Mouse (Mus musculus): ENCODE results near the gene Tradd.

DNA sequence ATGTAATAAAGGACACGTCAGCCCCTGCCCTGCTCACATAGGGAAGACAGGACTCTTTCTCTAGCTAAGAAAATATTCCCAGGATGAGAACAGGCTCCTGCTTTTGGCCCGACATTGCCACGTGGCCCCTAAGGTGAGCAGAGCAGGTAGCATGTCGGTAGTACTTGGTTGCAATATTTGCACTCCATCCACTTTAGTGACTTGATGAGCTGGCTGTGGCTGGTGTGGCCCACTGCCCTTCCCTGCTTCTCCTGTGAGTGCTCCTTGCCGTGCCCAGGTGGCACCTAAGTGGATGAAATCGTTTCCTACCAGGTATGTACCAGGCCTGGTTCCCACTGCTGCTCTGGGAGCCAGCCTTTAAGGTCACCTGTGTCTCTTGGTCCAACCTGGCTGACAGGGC, 12.5 kb downstream of the Tradd start:
- no peak for TF ChIP-seq POLR2A (IDR thresholded peaks at IDR 0.05; ENCODE audit: insufficient read depth, low read depth, low read length)
- no peak for TF ChIP-seq CTCF (IDR thresholded peaks at IDR 0.05)
- no peak for TF ChIP-seq EP300 (IDR thresholded peaks at IDR 0.05; ENCODE audit: insufficient read depth, low read depth, low read length)

Measured in heart, adult 2 months (tissue).